Mouse (Mus musculus) forebrain, embryonic 14.5 days (tissue): ENCODE results near the gene Nup54. TPM values are rescaled to one million over a fixed set of nuclear protein-coding genes. Genes with fewer than 3 reads are reported as not detected.

Source experiments
- ATAC-seq: fragments of 200-750 bp; cut with Nextera tagmentation; 2 replicates; pipeline ENCODE4 v1.8.0; 2017; ENCODE audit warnings: mild to moderate bottlenecking, moderate library complexity
- DNase-seq: peaks from one replicate; pipeline ENCODE4 v3.0.0-alpha.2; 2015; ENCODE audit warnings: low spot score
- H3K27ac ChIP-seq: fragments of 300-500 bp; sonication (generic); 2 replicates; pipeline ENCODE4 v1.5.1; 2014; ENCODE audit warnings: low read depth, mild to moderate bottlenecking, control low read depth, low read length, moderate library complexity
- H3K27me3 ChIP-seq: fragments of 300-500 bp; sonication (generic); replicated peaks from 2 replicates; pipeline ENCODE4 v1.6.1; 2014; ENCODE audit warnings: low read length, control low read depth, mixed read lengths; ENCODE audit not compliant: control insufficient read depth, insufficient read depth
- H3K36me3 ChIP-seq: fragments of 300-500 bp; sonication (generic); 2 replicates; pipeline ENCODE4 v1.6.1; 2014; ENCODE audit warnings: low read length, control low read depth; ENCODE audit not compliant: control insufficient read depth, insufficient read depth
- H3K4me1 ChIP-seq: fragments of 300-500 bp; sonication (generic); 2 replicates; pipeline ENCODE4 v1.6.1; 2014; ENCODE audit warnings: antibody characterized with exemption, low read length, control low read depth; ENCODE audit not compliant: control insufficient read depth, insufficient read depth
- H3K4me2 ChIP-seq: fragments of 300-500 bp; sonication (generic); 2 replicates; pipeline ENCODE4 v1.6.1; 2014; ENCODE audit warnings: mild to moderate bottlenecking, control low read depth, low read length
- H3K4me3 ChIP-seq: fragments of 300-500 bp; sonication (generic); 2 replicates; pipeline ENCODE4 v1.5.1; 2014; ENCODE audit warnings: low read depth, low read length, control low read depth
- H3K9ac ChIP-seq: fragments of 300-500 bp; sonication (generic); 2 replicates; pipeline ENCODE4 v1.6.1; 2014; ENCODE audit warnings: mild to moderate bottlenecking, low read length, control low read depth, moderate library complexity
- H3K9me3 ChIP-seq: fragments of 300-500 bp; sonication (generic); replicated peaks from 2 replicates; pipeline ENCODE4 v1.6.1; 2016; ENCODE audit warnings: low read length, control low read depth, mixed read lengths; ENCODE audit not compliant: control insufficient read depth
- WGBS: fragments of 180-500 bp; shearing (Covaris S2); extraction: QIAGEN DNeasy Blood & Tissue Kit; methylation state at CpG from one replicate; pipeline ENCODE4 v1.1.7; 2014; 5-methylcytosine and 5-hydroxymethylcytosine counted together
- polyA plus RNA-seq: library from polyadenylated mRNA; unstranded; fragments of >200 nt; fragmentation: Nextera tagmentation; extraction: Ambion mirVana; gene quantifications from 2 replicates; pipeline ENCODE4 v1.2.1, GENCODE M21; 2014

Gene Nup54
- polyA plus RNA-seq, 1 experiment from 2014 or later: 55.4 TPM

DNA sequence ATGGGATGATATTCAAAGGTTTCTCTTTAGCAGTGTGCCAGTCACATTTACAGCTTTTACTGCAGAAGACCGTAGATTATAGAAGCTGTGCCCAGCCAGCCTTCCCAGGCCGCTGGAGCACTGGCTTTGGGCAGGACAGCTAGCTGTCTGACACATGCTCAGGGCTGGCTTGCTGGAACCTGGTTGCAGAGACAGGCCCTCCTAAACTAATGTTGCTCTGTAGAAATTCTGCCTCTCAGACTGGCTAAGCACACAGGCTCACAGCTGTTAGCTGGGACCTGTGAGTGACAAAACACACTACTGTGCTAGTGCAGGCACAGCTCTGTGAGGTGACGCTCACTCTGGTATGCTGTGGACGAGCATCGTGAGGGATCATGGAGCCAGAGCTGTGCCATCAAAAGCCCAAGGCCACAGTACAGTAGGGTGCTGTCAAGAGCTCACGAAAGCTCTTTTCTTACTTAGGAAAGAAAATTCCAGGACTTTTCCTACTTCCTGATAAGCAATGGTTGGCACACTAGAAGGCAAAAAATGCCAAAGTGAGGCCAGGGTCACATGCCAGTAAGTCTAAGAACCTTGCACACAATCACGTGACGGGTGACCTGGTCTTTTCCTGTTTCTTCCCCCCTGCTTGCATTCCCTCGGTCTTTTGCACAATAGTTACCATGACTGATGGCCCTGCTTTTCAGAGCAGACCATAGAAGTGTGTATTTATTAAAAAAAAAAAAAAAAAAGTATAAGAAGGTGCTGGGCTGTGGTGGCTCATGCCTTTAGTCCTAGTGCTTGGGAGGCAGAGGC is 25.5 kb downstream of the Nup54 start:
- WGBS: 87% methylated on average over 9 of the region's 9 CpGs
- ATAC-seq: no peak
- Histone ChIP-seq H3K36me3 (peaks cover 3% of the 10 kb centered on the region; the same call in 1 of the 2 replicates), H3K4me2 (no peak overlapping the region), H3K9ac (no peak overlapping the region), H3K9me3 (no peaks in the 10 kb centered on the region), H3K4me1 (no peaks in the 10 kb centered on the region; the same call in 1 of the 2 replicates), H3K27me3 (no peaks in the 10 kb centered on the region), H3K27ac (no peak overlapping the region), H3K4me3 (no peak overlapping the region)
- DNase-seq: no peak

DNA sequence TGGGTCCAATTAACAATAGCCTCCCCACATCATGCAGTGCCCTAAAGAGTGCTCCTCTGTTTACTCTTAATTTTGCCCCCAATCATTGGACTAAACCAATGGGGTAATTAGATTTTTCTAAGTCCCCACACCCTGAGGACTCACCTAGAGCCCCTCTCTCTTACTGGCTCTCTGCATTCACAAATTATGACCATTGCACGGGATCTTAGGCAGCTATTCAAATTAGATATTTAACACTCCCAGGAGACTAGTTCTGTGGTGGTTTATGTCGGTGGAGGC is 30.7 kb downstream of the Nup54 start:
- Histone ChIP-seq H3K4me1 (peaks cover 5% of the 10 kb centered on the region; the same call in 1 of the 2 replicates), H3K36me3 (no peaks in the 10 kb centered on the region), H3K4me2 (no peak overlapping the region), H3K9ac (no peak overlapping the region), H3K4me3 (no peak overlapping the region), H3K9me3 (no peaks in the 10 kb centered on the region), H3K27me3 (no peaks in the 10 kb centered on the region), H3K27ac (no peak overlapping the region)
- DNase-seq (no peak), ATAC-seq (no peak)
- 26% methylated on average over 2 of the region's 2 CpGs for WGBS

DNA sequence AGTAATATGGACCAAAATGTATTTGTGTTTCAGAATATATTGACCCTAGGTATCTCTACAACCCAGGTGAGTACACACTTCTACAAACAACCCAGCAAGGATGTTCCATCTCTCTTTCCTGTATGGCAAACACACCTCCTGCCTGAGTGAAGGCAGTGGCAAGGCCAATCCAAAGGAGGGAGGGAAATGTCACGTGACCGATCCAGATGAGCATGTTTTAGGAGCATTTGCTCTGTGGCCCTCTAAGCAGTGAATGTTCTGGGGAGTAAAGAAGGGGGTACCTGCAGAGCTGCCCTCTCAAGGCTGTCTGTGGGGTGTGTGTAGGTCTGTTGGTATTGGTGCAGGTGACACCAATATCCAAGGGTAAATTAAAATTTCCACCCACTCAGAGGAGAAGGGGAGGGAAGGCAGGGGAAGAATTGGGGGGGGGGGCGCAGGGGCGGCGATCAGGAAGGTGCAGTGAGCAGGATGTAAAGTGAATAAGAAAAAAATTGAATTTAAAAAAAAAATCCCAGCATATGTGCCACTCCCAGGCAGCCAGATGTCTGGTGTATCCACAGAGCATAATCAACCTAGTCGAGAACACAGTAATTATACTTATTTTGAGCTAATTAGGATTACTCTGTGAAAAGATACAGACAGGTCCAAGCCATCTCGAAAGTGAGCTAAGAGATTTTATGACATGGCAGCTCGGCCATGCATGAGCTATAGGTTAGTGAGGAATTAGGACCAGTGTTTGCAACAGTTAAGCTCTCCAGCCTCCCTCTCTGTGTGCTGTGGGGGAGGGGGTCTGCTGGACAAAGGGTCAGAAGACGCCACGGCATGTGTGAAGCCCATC is 31.2 kb downstream of the Nup54 start:
- peak; percentile 83 for ATAC-seq
- Histone ChIP-seq H3K4me3 (no peak overlapping the region), H3K27ac (no peak overlapping the region), H3K36me3 (no peaks in the 10 kb centered on the region), H3K9me3 (no peaks in the 10 kb centered on the region), H3K4me2 (no peak overlapping the region), H3K4me1 (peaks cover 5% of the 10 kb centered on the region; the same call in 1 of the 2 replicates), H3K27me3 (no peaks in the 10 kb centered on the region), H3K9ac (no peak overlapping the region)
- peak; percentile 55 for DNase-seq
- WGBS: 33% methylated on average over 10 of the region's 10 CpGs

DNA sequence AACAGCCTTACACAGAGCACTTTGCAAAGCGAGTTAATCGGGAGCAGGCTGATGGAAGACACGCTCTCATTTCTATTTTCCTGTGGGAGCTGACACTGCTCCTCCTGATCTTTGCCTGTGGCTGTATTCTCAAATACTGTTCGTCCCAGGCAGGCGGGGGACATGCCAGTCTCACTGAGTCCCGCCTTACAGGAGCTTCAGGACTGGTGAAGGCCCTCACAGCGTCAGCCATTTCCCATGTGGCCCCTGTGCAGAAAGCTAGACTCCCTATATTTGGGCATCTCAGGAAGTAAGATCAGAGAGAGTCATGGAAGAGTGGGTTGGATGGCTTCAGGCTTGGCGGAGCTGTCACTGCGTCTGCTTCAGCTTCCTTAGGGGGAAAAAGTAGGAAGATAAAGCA is 32.2 kb downstream of the Nup54 start:
- Histone ChIP-seq H3K9me3 (no peaks in the 10 kb centered on the region), H3K9ac (no peak overlapping the region), H3K4me2 (no peak overlapping the region), H3K4me3 (no peak overlapping the region), H3K4me1 (peaks cover 5% of the 10 kb centered on the region; the same call in 1 of the 2 replicates), H3K27me3 (no peaks in the 10 kb centered on the region), H3K27ac (no peak overlapping the region), H3K36me3 (no peaks in the 10 kb centered on the region)
- DNase-seq: no peak
- ATAC-seq: no peak
- 87% methylated on average over 9 of the region's 9 CpGs for WGBS

DNA sequence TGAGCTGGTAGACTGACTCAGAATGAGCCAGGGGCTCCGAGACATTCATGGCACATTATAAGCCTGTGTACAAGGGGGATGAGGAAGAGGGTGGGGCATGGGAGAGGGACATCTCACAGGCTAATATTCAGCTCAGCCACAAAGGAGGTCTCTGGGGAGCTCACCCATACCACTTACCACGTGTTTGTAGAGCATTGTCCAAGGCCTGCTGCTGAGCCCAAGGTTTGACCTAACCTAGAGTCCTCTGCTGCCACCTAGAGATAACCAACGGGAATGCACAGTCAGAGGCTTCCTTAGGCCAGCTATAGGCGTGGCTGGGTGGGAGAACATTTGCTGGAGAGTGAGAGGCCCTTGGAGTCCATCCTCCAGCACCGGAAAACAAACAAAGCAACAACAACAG is 36.9 kb downstream of the Nup54 start:
- whole genome bisulfite sequencing: 23% methylated on average over 5 of the region's 5 CpGs
- H3K9ac ChIP-seq: no peak overlapping the region
- no peak overlapping the region for H3K4me2 ChIP-seq
- H3K27ac ChIP-seq: no peak overlapping the region
- no peaks in the 10 kb centered on the region for H3K4me1 ChIP-seq
- H3K27me3 ChIP-seq: 0 out of 2 replicates have a peak, but pooled peaks cover 4% of the 10 kb centered on the region
- DNase-seq: peak; percentile 86
- no peaks in the 10 kb centered on the region for H3K9me3 ChIP-seq
- H3K4me3 ChIP-seq: no peak overlapping the region
- no peaks in the 10 kb centered on the region for H3K36me3 ChIP-seq
- peak; percentile 86 for ATAC-seq

DNA sequence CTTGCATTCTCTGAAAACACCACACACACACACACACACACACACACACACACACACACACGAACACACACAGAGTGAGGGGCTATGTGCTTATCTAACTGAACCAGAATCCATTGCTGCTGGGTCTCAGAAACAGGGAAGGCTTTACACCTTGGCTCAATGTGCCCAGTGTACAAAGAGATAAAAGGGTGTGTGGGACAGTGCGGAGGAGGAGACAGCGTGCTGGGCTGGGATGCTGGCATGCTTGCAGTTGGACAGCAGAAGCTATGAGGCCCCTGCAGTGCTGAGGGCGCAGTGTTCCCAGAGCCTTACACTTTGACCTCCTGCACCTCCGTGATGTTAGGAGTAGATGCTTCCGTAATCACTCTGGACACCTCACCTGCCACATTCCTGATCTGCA is 38.5 kb downstream of the Nup54 start:
- H3K9ac ChIP-seq: no peak overlapping the region

DNA sequence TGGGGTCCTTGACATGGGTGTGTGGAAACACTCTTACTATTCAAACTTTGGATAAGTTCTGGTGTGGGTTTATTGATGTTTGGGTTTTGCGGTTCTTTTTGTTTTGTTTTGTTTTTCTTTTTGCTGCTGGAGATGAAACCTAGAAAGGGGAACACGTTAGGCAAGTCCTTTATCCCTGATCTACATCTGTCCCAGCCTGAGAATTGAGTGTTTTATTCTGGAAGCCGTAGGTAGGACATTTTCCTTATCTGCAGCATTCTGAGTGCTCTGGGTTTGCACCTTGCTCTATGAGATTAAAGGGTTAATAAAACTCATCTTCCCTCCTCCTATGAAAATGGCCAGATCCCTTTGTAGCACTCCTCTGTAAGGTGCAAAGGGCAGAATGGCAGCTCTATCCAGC is 39.3 kb downstream of the Nup54 start:
- Histone ChIP-seq H3K4me1 (no peaks in the 10 kb centered on the region), H3K36me3 (no peaks in the 10 kb centered on the region), H3K27ac (no peak overlapping the region), H3K9ac (no peak overlapping the region), H3K9me3 (no peaks in the 10 kb centered on the region), H3K27me3 (peaks cover 12% of the 10 kb centered on the region), H3K4me2 (no peak overlapping the region), H3K4me3 (no peak overlapping the region)
- ATAC-seq (no peak), DNase-seq (no peak)
- 82% methylated on average over 3 of the region's 3 CpGs for WGBS

More for the DNA sequence above, 38.5 kb downstream of the Nup54 start:
- H3K9me3 ChIP-seq: no peaks in the 10 kb centered on the region
- peaks cover 9% of the 10 kb centered on the region for H3K27me3 ChIP-seq
- no peak overlapping the region for H3K4me3 ChIP-seq
- 92% methylated on average over 6 of the region's 6 CpGs for WGBS
- no peaks in the 10 kb centered on the region for H3K36me3 ChIP-seq
- DNase-seq: no peak
- H3K27ac ChIP-seq: no peak overlapping the region
- H3K4me1 ChIP-seq: no peaks in the 10 kb centered on the region
- H3K4me2 ChIP-seq: no peak overlapping the region
- ATAC-seq: no peak

DNA sequence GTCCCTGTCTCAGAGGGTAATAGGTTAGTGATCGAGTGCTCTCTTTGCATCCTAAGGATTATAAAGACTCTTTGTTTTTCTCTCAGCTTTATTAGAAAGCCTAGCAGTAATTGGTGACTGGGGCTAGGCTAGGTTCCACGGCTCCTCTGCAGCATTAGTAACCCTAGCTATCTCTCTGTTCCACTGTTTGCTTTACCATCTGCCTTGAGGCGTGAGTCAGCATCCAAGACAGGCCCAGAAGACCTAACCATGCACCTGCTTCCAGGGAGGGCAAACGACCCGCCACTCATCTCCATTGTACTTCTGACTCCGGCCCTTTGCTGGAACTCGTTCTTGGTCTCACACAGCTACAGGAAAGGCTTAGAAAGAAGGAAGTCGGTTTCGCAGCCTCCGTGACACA is 41.2 kb downstream of the Nup54 start:
- Histone ChIP-seq H3K27me3 (peaks cover 13% of the 10 kb centered on the region), H3K4me3 (no peak overlapping the region), H3K9me3 (no peaks in the 10 kb centered on the region), H3K9ac (no peak overlapping the region), H3K4me2 (no peak overlapping the region), H3K36me3 (no peaks in the 10 kb centered on the region), H3K4me1 (no peaks in the 10 kb centered on the region), H3K27ac (no peak overlapping the region)
- no peak for DNase-seq
- WGBS: 61% methylated on average over 10 of the region's 10 CpGs
- no peak for ATAC-seq

DNA sequence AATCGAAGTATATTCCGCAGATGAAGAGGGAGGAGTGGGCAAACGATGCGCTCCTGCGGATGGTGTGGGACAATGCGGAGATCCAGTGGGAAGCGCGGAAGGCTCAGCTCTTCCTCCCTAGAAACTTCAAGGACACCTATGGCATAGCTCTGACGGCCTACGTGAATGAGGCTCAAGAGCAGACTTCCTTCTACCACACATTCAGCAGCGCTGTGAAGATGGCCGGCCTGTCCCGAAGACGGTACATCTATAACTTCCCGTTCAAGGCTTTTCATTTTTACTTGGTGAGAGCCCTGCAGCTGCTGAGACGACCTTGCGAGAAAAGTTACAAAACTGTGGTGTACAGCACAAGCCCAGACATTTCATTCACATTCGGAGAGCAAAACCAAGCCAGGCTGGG is 42.5 kb downstream of the Nup54 start:
- peak overlapping the region; percentile 34 for H3K4me2 ChIP-seq
- H3K9me3 ChIP-seq: no peaks in the 10 kb centered on the region
- no peaks in the 10 kb centered on the region for H3K36me3 ChIP-seq
- H3K9ac ChIP-seq: no peak overlapping the region
- H3K27me3 ChIP-seq: peaks cover 13% of the 10 kb centered on the region
- WGBS: 46% methylated on average over 18 of the region's 18 CpGs
- H3K27ac ChIP-seq: no peak overlapping the region
- no peak for DNase-seq
- no peak overlapping the region for H3K4me3 ChIP-seq
- no peak for ATAC-seq
- H3K4me1 ChIP-seq: no peaks in the 10 kb centered on the region
